In genomic region chr1:154103597-154103923, GRCm38 (mm10) we compare ENCODE assay signal across 10 mouse cellular contexts.
DNase-seq lines count a peak whose midpoint lies in the region; ATAC-seq and TF ChIP-seq lines count a peak whose summit lies in the region.
"Had no signal": no experiment of that assay in that cellular context is flagged by ENCODE, and none has a peak within 500 bp of the region (broad histone marks: within the 10 kb centered on the region; RNA-seq: fewer than 3 reads in every experiment).

No protein-coding gene starts in this region.

- H3K9me3 ChIP-seq in heart, embryonic 14.5 days (ENCODE audit: control insufficient read depth, low read length), result no peaks in the 10 kb centered on the region
- no peaks in the 10 kb centered on the region for H3K9me3 ChIP-seq in liver, embryonic 11.5 days (ENCODE audit: control insufficient read depth, low read length)
- no peaks in the 10 kb centered on the region for H3K9me3 ChIP-seq in hindbrain, embryonic 16.5 days (ENCODE audit: control insufficient read depth, low read length)
- H3K9me3 ChIP-seq: heart, embryonic 12.5 days had no signal

- TF ChIP-seq POLR2A in liver, adult 2 months (IDR thresholded peaks at IDR 0.05; ENCODE audit: extremely low read depth, insufficient read depth, low read length), result no peak

- 0 out of 4 replicates have a peak overlapping the region, but pooled peaks have one; percentile 4 to 24 for H3K27ac ChIP-seq in heart, embryonic 14.5 days (replicated peaks in 1 of 2; ENCODE audit: control insufficient read depth in 1 of 2, insufficient read depth in 1 of 2, low read depth in 2 of 2, low read length in 2 of 2)
- H3K27ac ChIP-seq in liver, adult 2 months (replicated peaks; ENCODE audit: insufficient read depth, low read depth, low read length), result 0 out of 2 replicates have a peak overlapping the region, but pooled peaks have one; percentile 7
- no peak overlapping the region for H3K27ac ChIP-seq in liver, embryonic 11.5 days (ENCODE audit: low read depth, low read length)
- H3K27ac ChIP-seq in hindbrain, embryonic 16.5 days (ENCODE audit: low read depth, low read length), result peak overlapping the region; percentile 18

- H3K4me2 ChIP-seq in heart, embryonic 14.5 days (ENCODE audit: low read length), result no peak overlapping the region
- H3K4me2 ChIP-seq in liver, embryonic 11.5 days, result no peak overlapping the region
- no peak overlapping the region for H3K4me2 ChIP-seq in hindbrain, embryonic 16.5 days (ENCODE audit: low read length)
- H3K4me2 ChIP-seq: heart, embryonic 12.5 days had no signal

- no peak for DNase-seq in heart, adult 18-20 months
- no peak for DNase-seq in liver, adult 2 months (ENCODE audit: extremely low read depth, low read depth, low spot score)
- DNase-seq in liver, embryonic 11.5 days (ENCODE audit: low spot score), result no peak
- peak; percentile 90 for DNase-seq in A20 (ENCODE audit: low read depth, low spot score)
- no peak for DNase-seq in right cerebral cortex, postnatal 14 days
- no peak for DNase-seq in urinary bladder, postnatal 10 days (ENCODE audit: low spot score)

- WGBS in heart, embryonic 14.5 days, result 83% methylated on average over 5 of the region's 5 CpGs
- 79% methylated on average over 5 of the region's 5 CpGs for WGBS in liver, adult 2 months
- 84% methylated on average over 5 of the region's 5 CpGs for WGBS in liver, embryonic 11.5 days
- 37% methylated on average over 5 of the region's 5 CpGs for WGBS in hindbrain, embryonic 16.5 days

- H3K4me1 ChIP-seq in heart, embryonic 14.5 days (ENCODE audit: control insufficient read depth in 2 of 2, insufficient read depth in 2 of 2, low read length in 2 of 2), result peaks cover 4 to 14% of the 10 kb centered on the region in 2 experiments
- no peaks in the 10 kb centered on the region for H3K4me1 ChIP-seq in liver, adult 2 months (ENCODE audit: control insufficient read depth, insufficient read depth, low read length)
- no peaks in the 10 kb centered on the region for H3K4me1 ChIP-seq in liver, embryonic 11.5 days (replicated peaks; ENCODE audit: control insufficient read depth, insufficient read depth, low read length)
- peaks cover 11% of the 10 kb centered on the region for H3K4me1 ChIP-seq in hindbrain, embryonic 16.5 days (ENCODE audit: control insufficient read depth, insufficient read depth, low read depth, low read length)

- no peak overlapping the region for H3K4me3 ChIP-seq in heart, embryonic 14.5 days (ENCODE audit: control insufficient read depth in 1 of 2, insufficient read depth in 1 of 2, low read depth in 1 of 2, low read length in 2 of 2)
- no peak overlapping the region for H3K4me3 ChIP-seq in liver, adult 2 months (ENCODE audit: insufficient read depth, low read depth, low read length)
- no peak overlapping the region for H3K4me3 ChIP-seq in liver, embryonic 11.5 days (ENCODE audit: low read depth, low read length)
- H3K4me3 ChIP-seq in hindbrain, embryonic 16.5 days (ENCODE audit: low read length), result no peak overlapping the region
- H3K4me3 ChIP-seq: heart, embryonic 12.5 days had no signal

- no peaks in the 10 kb centered on the region for H3K79me2 ChIP-seq in liver, adult 2 months (ENCODE audit: control insufficient read depth, insufficient read depth, low read length)

- no peak for ATAC-seq in heart, embryonic 14.5 days (ENCODE audit: insufficient number of reproducible peaks, insufficient read depth, low FRiP score, low read depth)
- ATAC-seq in liver, embryonic 11.5 days (replicated peaks; ENCODE audit: low FRiP score), result no peak
- no peak for ATAC-seq in hindbrain, embryonic 16.5 days
- ATAC-seq: CD4-positive, CD25-positive, alpha-beta regulatory T cell, adult 4 months had no signal

- H3K27me3 ChIP-seq in heart, embryonic 14.5 days (ENCODE audit: control insufficient read depth, insufficient read depth, low read length), result no peaks in the 10 kb centered on the region
- H3K27me3 ChIP-seq in liver, adult 2 months (ENCODE audit: control insufficient read depth, insufficient read depth, low read length), result no peaks in the 10 kb centered on the region
- no peaks in the 10 kb centered on the region for H3K27me3 ChIP-seq in liver, embryonic 11.5 days (replicated peaks; ENCODE audit: control insufficient read depth, insufficient read depth, low read length)
- H3K27me3 ChIP-seq in hindbrain, embryonic 16.5 days (replicated peaks; ENCODE audit: control insufficient read depth, insufficient read depth, low read length), result no peaks in the 10 kb centered on the region
- H3K27me3 ChIP-seq: heart, embryonic 12.5 days had no signal

- H3K36me3 ChIP-seq in heart, embryonic 14.5 days (ENCODE audit: control insufficient read depth, insufficient read depth, low read length), result no peaks in the 10 kb centered on the region
- no peaks in the 10 kb centered on the region for H3K36me3 ChIP-seq in liver, adult 2 months (ENCODE audit: control insufficient read depth, insufficient read depth, low read length)
- H3K36me3 ChIP-seq in liver, embryonic 11.5 days (ENCODE audit: control insufficient read depth, insufficient read depth, low read length), result no peaks in the 10 kb centered on the region
- no peaks in the 10 kb centered on the region for H3K36me3 ChIP-seq in hindbrain, embryonic 16.5 days (ENCODE audit: control insufficient read depth, insufficient read depth, low read length)
- H3K36me3 ChIP-seq: heart, embryonic 12.5 days had no signal

- no peak for TF ChIP-seq CTCF in liver, adult 2 months (IDR thresholded peaks at IDR 0.05; ENCODE audit: low read depth, low read length)

- no peak overlapping the region for H3K9ac ChIP-seq in heart, embryonic 14.5 days (ENCODE audit: low read length)
- no peak overlapping the region for H3K9ac ChIP-seq in liver, adult 2 months (ENCODE audit: low read depth, low read length)
- no peak overlapping the region for H3K9ac ChIP-seq in liver, embryonic 11.5 days (ENCODE audit: low read depth, low read length)
- no peak overlapping the region for H3K9ac ChIP-seq in hindbrain, embryonic 16.5 days (ENCODE audit: low read depth, low read length)
- H3K9ac ChIP-seq: heart, embryonic 12.5 days had no signal
